In the genomic region with DNA sequence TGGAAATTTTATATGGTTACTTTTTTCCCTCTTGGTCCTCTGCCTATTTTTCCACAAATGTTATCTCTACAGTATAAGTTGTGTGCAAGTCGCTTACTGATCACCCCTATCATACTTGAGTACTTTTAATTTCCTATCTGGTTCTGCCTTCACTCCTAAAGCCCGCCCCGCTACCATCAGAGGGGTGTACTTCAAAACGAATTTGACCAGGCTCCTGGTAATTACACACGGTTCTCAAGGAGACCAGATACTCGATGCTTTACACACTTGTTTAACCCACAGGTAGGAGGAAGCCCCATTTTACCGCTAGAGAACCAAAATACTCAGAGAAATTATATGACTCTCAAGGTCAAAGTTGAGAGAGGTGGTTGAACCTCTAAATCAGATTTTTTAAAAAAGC, we compare ENCODE assay signal across 8 mouse cellular contexts. TPM values are rescaled to one million over a fixed set of nuclear protein-coding genes. Genes with fewer than 3 reads are reported as not detected.
DNase-seq lines count a peak whose midpoint lies in the region; ATAC-seq and TF ChIP-seq lines count a peak whose summit lies in the region.

No protein-coding gene starts in this region.

- H3K27me3 ChIP-seq in E14TG2a.4 (ENCODE audit: insufficient read depth, low read length), result no peaks in the 10 kb centered on the region
- H3K27me3 ChIP-seq in heart, postnatal 0 days (ENCODE audit: control insufficient read depth, insufficient read depth, low read length), result no peaks in the 10 kb centered on the region

- DNase-seq in gastrocnemius, adult 2 months, result no peak
- no peak for DNase-seq in gastrocnemius, postnatal 25 days
- DNase-seq in heart, postnatal 0 days (ENCODE audit: low spot score), result peak; percentile 16
- no peak for DNase-seq in adrenal gland, postnatal 14 days
- DNase-seq in left cerebral cortex, postnatal 10 days (ENCODE audit: extremely low spot score in 1 of 2, low spot score in 2 of 2), result no peak
- DNase-seq in right cerebral cortex, postnatal 25 days, result no peak

- peaks cover 23% of the 10 kb centered on the region for H3K4me1 ChIP-seq in E14TG2a.4 (replicated peaks; ENCODE audit: low read depth, low read length)
- H3K4me1 ChIP-seq in heart, postnatal 0 days (ENCODE audit: control insufficient read depth, insufficient read depth), result peaks cover 17% of the 10 kb centered on the region; the same call in 1 of the 2 replicates

- peak overlapping the region; percentile 57 for H3K9ac ChIP-seq in heart, postnatal 0 days (replicated peaks; ENCODE audit: low read depth, low read length)

- H3K4me2 ChIP-seq in heart, postnatal 0 days (ENCODE audit: low read depth, low read length), result peak overlapping the region; percentile 71

- H3K79me2 ChIP-seq in macrophage (ENCODE audit: inconsistent target), result peaks cover 40% of the 10 kb centered on the region

- peak overlapping the region; percentile 86 for H3K27ac ChIP-seq in gastrocnemius, adult 2 months
- peak overlapping the region; percentile 40 for H3K27ac ChIP-seq in heart, postnatal 0 days (ENCODE audit: low read depth)
- H3K27ac ChIP-seq in macrophage, result peak overlapping the region; percentile 22; the same call in 1 of the 2 replicates

- TF ChIP-seq EP300 in heart, postnatal 0 days (IDR thresholded peaks at IDR 0.05; ENCODE audit: low read depth), result no peak

- no peaks in the 10 kb centered on the region for H3K9me3 ChIP-seq in E14TG2a.4 (ENCODE audit: low read length)
- H3K9me3 ChIP-seq in heart, postnatal 0 days (replicated peaks; ENCODE audit: control insufficient read depth, low read length), result no peaks in the 10 kb centered on the region

- H3K36me3 ChIP-seq in E14TG2a.4 (ENCODE audit: insufficient read depth, low read length) (peaks cover 17% of the 10 kb centered on the region), macrophage (ENCODE audit: inconsistent target) (peaks cover 9% of the 10 kb centered on the region)
- H3K36me3 ChIP-seq in heart, postnatal 0 days (replicated peaks; ENCODE audit: control insufficient read depth, insufficient read depth, low read length), result peaks cover 11% of the 10 kb centered on the region

- no peak; the same call in 1 of the 2 replicates for ATAC-seq in heart, postnatal 0 days (ENCODE audit: insufficient read depth, low read depth)

- 1% methylated on average over 7 of the region's 7 CpGs for WGBS in heart, postnatal 0 days
- 2% methylated on average over 7 of the region's 7 CpGs for WGBS in macrophage (ENCODE audit: missing documents)

- intact Hi-C loops in gastrocnemius, adult 2 months (cut with DNase I), result loop anchor here (10.0 kb wide), 1 partner anchor 978 kb away; the partner anchor contains the start of gene Eif2ak3
- intact Hi-C loops in left cerebral cortex, postnatal 10 days (cut with DNase I), result no loop called here

- no peak for TF ChIP-seq CTCF in gastrocnemius, adult 2 months (IDR thresholded peaks at IDR 0.05)
- no peak for TF ChIP-seq CTCF in E14TG2a.4 (conservative IDR thresholded peaks at IDR 0.05; ENCODE audit: low read length)
- TF ChIP-seq CTCF in heart, postnatal 0 days (IDR thresholded peaks at IDR 0.05; ENCODE audit: low read depth), result no peak

- H3K4me3 ChIP-seq in gastrocnemius, adult 2 months, result peak overlapping the region; percentile 89
- H3K4me3 ChIP-seq in E14TG2a.4 (replicated peaks; ENCODE audit: low read length) (peak overlapping the region; percentile 95), macrophage (ENCODE audit: inconsistent target) (peak overlapping the region; percentile 97)
- peak overlapping the region; percentile 64 for H3K4me3 ChIP-seq in heart, postnatal 0 days (ENCODE audit: low read depth, low read length)

RNA-seq across cellular contexts. Expression of gene Mrpl35, which starts 3.7 kb away (rescaled TPM):
- 10 to 100 TPM; 41.0 to 43.0 TPM for total RNA-seq in gastrocnemius, adult 2 months (2021)
- total RNA-seq in gastrocnemius, postnatal 25 days (2021), result 10 to 100 TPM; 34.5 to 37.3 TPM
- 8.9 and 13.2 TPM in 2 replicates for total RNA-seq in heart, postnatal 0 days (2014; rRNA removed; ENCODE audit: low replicate concordance)
- polyA plus RNA-seq in heart, postnatal 0 days (2015; fragmentation: Nextera tagmentation; extraction: Ambion mirVana), result 91.3 and 92.1 TPM in 2 replicates
- 1 to 10 TPM in 21 of 26 experiments, under 1 TPM in 4, not detected in 1; 0.61 to 5.6 (median 3.2) TPM for total RNA-seq in macrophage (2018; cell fraction: chromatin; rRNA removed)
- 10 to 100 TPM; 10.2 to 19.8 (median 15.1) TPM for total RNA-seq in macrophage (2018; cell fraction: cytosol; rRNA removed)
- 1 to 10 TPM in 23 of 26 experiments, under 1 TPM in 3; 0.75 to 7.9 (median 4.1) TPM for total RNA-seq in macrophage (2018; cell fraction: nucleus; rRNA removed)
- 11.0 to 21.7 TPM (median 19.0 TPM) in 3 replicates for polyA plus RNA-seq in macrophage (2018)
- total RNA-seq in adrenal gland, postnatal 14 days (2021), result 50.1 and 54.5 TPM in 2 replicates
- total RNA-seq in left cerebral cortex, postnatal 10 days (2021), result 10 to 100 TPM; 28.2 to 31.0 TPM

RNA-seq across cellular contexts. Expression of gene Immt, which starts 8.0 kb away (rescaled TPM):
- 100 to 1,000 TPM; 253 to 335 TPM for total RNA-seq in gastrocnemius, adult 2 months (2021)
- total RNA-seq in gastrocnemius, postnatal 25 days (2021), result 100 to 1,000 TPM; 273 to 293 TPM
- total RNA-seq in heart, postnatal 0 days (2014; rRNA removed; ENCODE audit: low replicate concordance), result 504 and 545 TPM in 2 replicates
- polyA plus RNA-seq in heart, postnatal 0 days (2015; fragmentation: Nextera tagmentation; extraction: Ambion mirVana), result 499 and 506 TPM in 2 replicates
- 100 to 1,000 TPM in 22 of 26 experiments, 10 to 100 TPM in 4; 63.6 to 196 (median 147) TPM for total RNA-seq in macrophage (2018; cell fraction: chromatin; rRNA removed)
- 10 to 100 TPM; 60.9 to 98.5 (median 76.0) TPM for total RNA-seq in macrophage (2018; cell fraction: cytosol; rRNA removed)
- 100 to 1,000 TPM in 11 of 26 experiments, 10 to 100 TPM in 15; 42.3 to 146 (median 90.1) TPM for total RNA-seq in macrophage (2018; cell fraction: nucleus; rRNA removed)
- 63.7 to 112 TPM (median 107 TPM) in 3 replicates for polyA plus RNA-seq in macrophage (2018)
- 387 and 402 TPM in 2 replicates for total RNA-seq in adrenal gland, postnatal 14 days (2021)
- total RNA-seq in left cerebral cortex, postnatal 10 days (2021), result 100 to 1,000 TPM; 145 to 147 TPM

Comparison
In these comparisons a context has a peak if more than half of its experiments do, and no peak if none do; other contexts are left out.
1. H3K27ac ChIP-seq: peak in every context shown above with its lines; median percentile 86 in gastrocnemius, adult 2 months; 40 in heart, postnatal 0 days; 22 in macrophage.